Mouse (Mus musculus) limb, embryonic 12.5 days (tissue): ENCODE measurements around the gene Mxd4. TPM values are rescaled to one million over a fixed set of nuclear protein-coding genes. Genes with fewer than 3 reads are reported as not detected.

ENCODE experiments used
- polyA plus RNA-seq: library from polyadenylated mRNA; unstranded; fragments of >200 nt; fragmentation: Nextera tagmentation; extraction: Ambion mirVana; gene quantifications from 2 replicates; pipeline ENCODE4 v1.2.1, GENCODE M21; 2016

Gene Mxd4
- polyA plus RNA-seq, 1 experiment from 2014 or later = 29.3 TPM

Other genes starting within 250 kb of the Mxd4 start
- 186 and 197 TPM in 2 replicates for gene Gm1673, start 204.3 kb downstream of the Mxd4 start, polyA plus RNA-seq
- gene Nat8l, start 191.7 kb downstream of the Mxd4 start, polyA plus RNA-seq = 0.13 and 0.20 TPM in 2 replicates
- gene Poln, start 18.3 kb downstream of the Mxd4 start, polyA plus RNA-seq = 1.3 and 1.4 TPM in 2 replicates
- gene Haus3, start 18.2 kb downstream of the Mxd4 start, polyA plus RNA-seq = 52.2 and 52.5 TPM in 2 replicates
- 1.4 and 2.0 TPM in 2 replicates for gene Zfyve28, start 100.7 kb upstream of the Mxd4 start, polyA plus RNA-seq
- not detected in 2 replicates for gene Cfap99, start 100.9 kb upstream of the Mxd4 start, polyA plus RNA-seq
- gene Rnf4, start 148.6 kb upstream of the Mxd4 start, polyA plus RNA-seq = 181 TPM in 2 replicates
- gene Fam193a, start 182.2 kb upstream of the Mxd4 start, polyA plus RNA-seq = 13.7 and 19.8 TPM in 2 replicates